Mouse (Mus musculus) ES-CJ7 (cell line): ENCODE data around the gene Taar8a.
"Not testable (repeated sequence)": the region's sequence is repeated elsewhere in the genome, so short reads cannot be mapped to it uniquely, and the experiment has no call there.

Experiments
- DNase-seq: peaks from one replicate; pipeline ENCODE4 v3.0.0; 2011; ENCODE audit warnings: low read depth, low spot score

Taar8a gene

DNA sequence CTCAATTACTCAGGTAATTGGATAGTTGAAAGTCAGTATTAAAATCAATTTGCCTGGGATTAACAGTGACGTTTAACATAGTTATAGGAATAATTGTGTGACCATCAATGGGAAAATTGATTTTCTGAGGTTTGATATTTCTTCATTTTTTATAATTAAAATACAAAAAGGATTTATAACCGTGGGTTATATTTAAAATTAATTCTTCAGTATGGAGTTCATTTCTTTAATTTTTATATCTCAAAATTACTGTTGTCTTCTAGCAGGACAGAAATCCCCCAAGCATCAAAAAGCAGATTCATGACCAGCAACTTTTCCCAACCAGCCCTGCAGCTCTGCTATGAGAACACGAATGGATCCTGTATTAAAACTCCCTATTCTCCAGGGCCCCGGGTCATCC, at the start of gene Taar8a:
Gene Taar8a, plus strand, starts transcription at position 301 of the 400 bp plus-strand sequence.
- DNase-seq, result not testable (repeated sequence)

DNA sequence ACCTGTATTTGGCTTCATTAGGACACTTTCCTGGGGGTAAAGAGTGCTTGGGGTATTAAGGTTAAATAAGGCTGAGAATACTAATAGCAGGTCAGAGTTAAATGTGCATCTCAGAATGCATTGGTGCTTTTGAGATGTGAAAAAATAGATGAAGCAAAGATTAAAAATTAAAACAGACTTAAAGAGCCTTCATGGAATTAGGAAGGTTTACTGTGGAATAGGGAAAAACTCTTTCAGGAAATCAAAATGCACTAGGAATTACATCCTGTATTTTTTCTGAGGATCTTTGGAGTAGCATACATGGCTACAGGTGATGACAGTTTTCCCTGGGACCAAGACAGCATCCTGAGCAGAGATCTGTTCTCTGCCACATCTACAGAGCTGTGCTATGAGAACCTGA, 49.4 kb upstream of the Taar8a start, which contains the start of gene Taar7d:
Gene Taar7d, plus strand, starts transcription at position 301 of the 400 bp plus-strand sequence.
- DNase-seq, result no peak

- no peak for DNase-seq
These were observed 45.0 kb upstream of the Taar8a start for GRCm38 (mm10) chr10:24031347-24031746.

- no peak for DNase-seq
These were observed 39.0 kb upstream of the Taar8a start, which contains the start of gene Taar7e for GRCm38 (mm10) chr10:24037314-24037713. Gene Taar7e (plus strand): TSS chr10:24037614.

GRCm38 (mm10) chr10:24040120-24040869, 36.0 kb upstream of the Taar8a start:
- no peak for DNase-seq

GRCm38 (mm10) chr10:24049210-24049609, 27.1 kb upstream of the Taar8a start, which contains the start of gene Taar7f:
Gene Taar7f (plus strand): TSS chr10:24049510.
- no peak for DNase-seq

GRCm38 (mm10) chr10:24052039-24052438, 24.3 kb upstream of the Taar8a start:
- no peak for DNase-seq

DNA sequence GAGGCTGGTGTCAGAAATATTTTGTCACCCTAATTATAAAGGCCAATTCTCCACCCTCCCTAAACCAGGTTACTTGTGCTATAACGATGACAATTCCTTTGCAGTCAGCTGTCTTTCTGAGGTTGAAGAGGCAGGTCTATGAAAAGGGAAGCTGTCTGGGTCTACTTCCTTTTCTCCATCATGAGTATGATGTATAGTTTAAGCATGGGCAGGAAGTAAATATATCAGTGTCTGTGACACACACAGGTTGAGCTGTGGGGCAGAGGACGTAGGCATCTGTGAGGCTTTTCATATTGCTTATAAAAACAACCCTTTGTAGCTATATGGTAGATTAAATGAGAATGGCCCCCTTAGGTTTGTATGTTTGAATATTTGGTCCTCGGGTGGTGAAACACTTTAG, 17.3 kb upstream of the Taar8a start:
- DNase-seq, result no peak

GRCm38 (mm10) chr10:24074751-24075150, 1.5 kb upstream of the Taar8a start:
- DNase-seq, result not testable (repeated sequence)

DNA sequence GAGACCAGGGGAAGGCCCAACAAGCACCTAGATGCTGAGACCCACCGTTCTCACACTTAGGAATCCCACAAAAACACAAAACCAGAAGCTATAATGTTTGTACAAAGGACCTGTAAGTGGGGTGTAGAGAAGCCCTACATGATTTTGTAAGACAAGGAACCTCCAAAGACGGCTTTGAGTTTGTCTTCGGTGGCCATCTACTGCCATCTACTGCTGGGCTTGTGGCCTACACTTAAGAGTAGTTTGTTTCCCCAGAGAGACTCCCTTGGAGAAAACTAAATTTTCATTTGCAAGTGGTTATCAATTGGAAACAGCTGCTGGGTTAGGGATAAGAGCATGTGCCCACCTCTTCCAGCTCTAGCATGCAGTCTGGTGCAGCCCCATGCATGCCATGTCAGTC, 3.9 kb downstream of the Taar8a start:
- DNase-seq, result peak; percentile 50

DNA sequence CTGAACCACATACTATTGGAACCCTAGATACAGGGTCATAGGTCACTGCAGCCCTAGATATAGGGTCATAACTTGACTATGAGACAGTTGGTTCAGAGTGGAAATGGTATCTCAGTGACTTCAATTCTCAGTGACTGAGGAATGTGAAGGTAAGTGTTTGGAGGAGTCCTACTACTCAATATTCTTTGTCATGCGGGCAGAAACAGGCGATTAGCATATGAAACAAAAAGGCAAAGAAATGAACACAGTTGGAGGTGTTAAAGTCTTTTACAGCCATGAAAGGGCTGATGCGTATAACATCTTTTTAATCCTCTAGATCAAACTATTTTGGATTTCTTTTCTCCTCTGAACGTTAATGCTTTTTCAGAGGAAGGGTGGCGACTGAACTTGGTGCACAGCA, 9.6 kb downstream of the Taar8a start:
- DNase-seq, result peak; percentile 14

GRCm38 (mm10) chr10:24086555-24086954, 10.3 kb downstream of the Taar8a start:
- no peak for DNase-seq

DNA sequence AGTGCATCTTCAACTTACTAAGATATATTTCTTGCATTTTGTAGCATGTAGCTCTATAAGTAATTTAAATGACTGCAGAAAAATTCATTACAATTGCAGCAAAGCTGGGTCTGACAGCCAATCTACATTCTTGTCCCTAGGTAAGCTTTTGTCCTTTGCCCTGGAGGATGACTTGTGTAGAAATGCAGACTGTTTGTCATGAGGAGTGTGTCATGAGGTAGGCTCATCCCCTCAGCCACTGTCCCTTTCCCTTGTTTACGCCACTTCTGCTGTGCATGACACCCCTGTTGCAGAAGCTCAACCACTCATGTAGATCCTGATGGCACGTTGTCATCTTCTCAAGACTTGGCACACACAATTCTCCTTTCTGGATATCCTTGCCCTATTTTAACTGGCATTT, 10.9 kb downstream of the Taar8a start:
- no peak for DNase-seq

DNA sequence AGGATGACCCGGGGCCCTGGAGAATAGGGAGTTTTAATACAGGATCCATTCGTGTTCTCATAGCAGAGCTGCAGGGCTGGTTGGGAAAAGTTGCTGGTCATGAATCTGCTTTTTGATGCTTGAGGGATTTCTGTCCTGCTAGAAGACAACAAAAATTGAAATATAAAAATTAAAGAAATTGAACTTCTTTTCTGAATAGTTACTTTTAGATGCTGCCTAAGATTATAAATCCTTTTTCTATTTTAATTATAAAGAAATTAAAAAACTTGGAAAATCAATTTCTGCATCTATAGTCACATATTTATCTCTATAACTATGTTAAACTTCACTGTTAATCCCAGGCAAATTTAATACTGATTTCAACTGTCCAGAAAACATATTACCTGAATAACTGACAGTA, 15.9 kb downstream of the Taar8a start, which contains the start of gene Taar8b:
Gene Taar8b, minus strand, starts transcription at position 101 of the 400 bp plus-strand sequence.
- DNase-seq, result no peak

DNA sequence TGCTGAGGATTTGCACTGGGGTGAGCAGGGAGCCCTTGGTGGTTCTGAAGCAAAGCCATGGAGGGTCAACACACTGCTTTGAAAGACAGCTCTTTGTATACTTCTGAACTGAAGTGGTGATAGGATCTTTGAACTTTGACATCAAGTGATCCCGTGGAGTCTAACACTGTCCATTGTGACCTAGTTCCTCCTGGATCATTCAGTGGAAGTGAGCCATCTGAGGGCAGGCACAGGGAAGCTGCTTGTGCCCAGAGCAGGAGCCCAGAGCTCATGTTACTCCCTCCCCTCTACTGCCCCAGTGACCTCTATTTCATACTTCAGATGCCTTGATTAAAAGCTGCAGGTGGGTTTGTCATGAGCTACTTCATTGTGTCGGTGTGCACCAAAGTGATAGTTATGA, 20.7 kb downstream of the Taar8a start:
- DNase-seq, result not testable (repeated sequence)

DNA sequence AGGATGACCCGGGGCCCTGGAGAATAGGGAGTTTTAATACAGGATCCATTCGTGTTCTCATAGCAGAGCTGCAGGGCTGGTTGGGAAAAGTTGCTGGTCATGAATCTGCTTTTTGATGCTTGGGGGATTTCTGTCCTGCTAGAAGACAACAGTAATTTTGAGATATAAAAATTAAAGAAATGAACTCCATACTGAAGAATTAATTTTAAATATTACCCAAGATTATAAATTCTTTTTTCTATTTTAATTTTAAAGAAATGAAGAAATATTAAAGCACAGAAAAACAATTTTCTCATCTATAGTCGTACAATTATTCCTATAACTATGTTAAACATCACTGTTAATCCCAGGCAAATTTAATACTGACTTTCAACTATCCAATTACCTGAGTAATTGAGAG, 25.5 kb downstream of the Taar8a start, which contains the start of gene Taar8c:
Gene Taar8c, minus strand, starts transcription at position 101 of the 400 bp plus-strand sequence.
- DNase-seq, result not testable (repeated sequence)

DNA sequence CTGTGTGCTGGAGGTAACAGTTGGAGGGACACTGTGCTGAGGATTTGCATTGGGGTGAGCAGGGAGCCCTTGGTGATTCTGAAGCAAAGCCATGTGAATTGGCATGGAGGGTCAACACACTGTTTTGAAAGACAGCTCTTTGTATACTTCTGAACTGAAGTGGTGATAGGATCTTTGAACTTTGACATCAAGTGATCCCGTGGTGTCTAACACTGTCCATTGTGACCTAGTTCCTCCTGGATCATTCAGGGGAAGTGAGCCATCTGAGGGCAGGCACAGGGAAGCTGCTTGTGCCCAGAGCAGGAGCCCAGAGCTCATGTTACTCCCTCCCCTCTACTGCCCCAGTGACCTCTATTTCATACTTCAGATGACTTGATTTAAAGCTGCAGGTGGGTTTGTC, 27.0 kb downstream of the Taar8a start:
- not testable (repeated sequence) for DNase-seq

DNA sequence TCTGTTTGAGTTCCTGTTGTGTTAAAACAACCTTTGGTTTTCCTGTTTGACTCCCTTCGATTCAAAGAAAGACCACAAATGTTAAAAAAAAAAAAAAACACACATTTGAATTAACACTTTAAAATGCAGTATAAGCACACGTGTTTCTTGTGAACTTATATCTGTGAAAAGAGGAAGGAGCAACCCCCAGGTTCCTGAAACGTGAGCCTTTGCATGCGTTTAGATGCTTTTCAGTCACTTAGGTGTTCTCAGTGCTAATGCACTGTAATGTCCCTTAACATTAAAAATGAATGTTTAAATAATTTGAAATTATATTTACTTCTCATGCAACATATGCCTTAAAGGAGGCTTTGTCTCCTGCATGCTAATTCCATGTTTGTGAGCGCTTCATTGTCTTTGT, 31.4 kb downstream of the Taar8a start:
- DNase-seq, result no peak

DNA sequence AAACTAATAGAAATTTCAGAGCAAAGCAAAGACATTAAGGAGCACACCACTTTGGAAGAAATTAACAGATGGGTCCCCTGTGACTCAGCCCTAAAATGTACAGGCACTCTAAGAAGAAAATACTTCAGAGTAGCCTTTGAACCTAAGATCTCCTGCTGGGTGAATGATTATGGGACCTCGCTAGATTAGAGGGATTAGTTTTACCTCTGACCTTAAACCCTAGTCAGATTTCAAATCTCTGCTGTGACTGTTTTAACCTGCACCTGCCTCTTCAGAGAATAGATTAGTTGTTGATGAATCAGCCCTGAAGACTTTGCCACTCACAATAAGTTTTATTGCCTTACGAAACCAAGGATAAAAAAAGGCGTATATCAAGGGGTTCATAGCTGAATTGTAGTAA, 31.9 kb downstream of the Taar8a start:
- DNase-seq, result no peak

- DNase-seq, result not testable (repeated sequence)
These were observed 33.1 kb downstream of the Taar8a start, which contains the start of gene Taar9 for GRCm38 (mm10) chr10:24109434-24109833. Gene Taar9 (minus strand): TSS chr10:24109534.

GRCm38 (mm10) chr10:24111116-24111778, 34.9 kb downstream of the Taar8a start:
- peak; percentile 58 for DNase-seq
